Mouse (Mus musculus) kidney, adult 2 months (tissue): ENCODE measurements at regions not wholly inside any gene's neighbourhood (a gene's known extent, or its start where the extent isn't known, plus 50 kb on each side); places are given as distances from the start of the nearest gene placed in this dataset.
A peak's percentile ranks its signal among the peaks of the same experiment; 100 is the strongest.

ENCODE experiments used
- DNase-seq: peaks from one replicate; pipeline ENCODE4 v3.0.0; 2021
- H3K27ac ChIP-seq: fragments of 200-500 bp; 2 replicates; pipeline ENCODE4 v1.5.1; 2012; ENCODE audit warnings: low read depth, low read length, control low read depth, inconsistent platforms; ENCODE audit not compliant: insufficient read depth
- H3K27me3 ChIP-seq: fragments of 200-500 bp; replicated peaks from 2 replicates; pipeline ENCODE4 v1.6.1; 2012; ENCODE audit warnings: mild to moderate bottlenecking, moderate library complexity, low read length, inconsistent platforms; ENCODE audit not compliant: control insufficient read depth, insufficient read depth
- H3K36me3 ChIP-seq: fragments of 200-500 bp; 2 replicates; pipeline ENCODE4 v1.6.1; 2012; ENCODE audit warnings: mild to moderate bottlenecking, moderate library complexity, low read length, inconsistent platforms; ENCODE audit not compliant: control insufficient read depth, insufficient read depth
- H3K4me1 ChIP-seq: fragments of 200-500 bp; 2 replicates; pipeline ENCODE4 v1.6.1; 2011; ENCODE audit warnings: low read length; ENCODE audit not compliant: control insufficient read depth, insufficient read depth
- H3K4me3 ChIP-seq: fragments of 200-500 bp; 2 replicates; pipeline ENCODE4 v1.5.1; 2011; ENCODE audit warnings: mild to moderate bottlenecking, low read depth, low read length, control low read depth; ENCODE audit not compliant: insufficient read depth
- CTCF ChIP-seq: fragments of 200-500 bp; conservative IDR thresholded peaks from 2 replicates; pipeline ENCODE4 v1.5.1; 2011; ENCODE audit warnings: low read depth, mild to moderate bottlenecking, control low read depth, low read length, moderate library complexity, mixed read lengths; ENCODE audit not compliant: insufficient read depth, insufficient read length
- POLR2A ChIP-seq: fragments of 200-500 bp; IDR thresholded peaks from one replicate; pipeline ENCODE4 v1.6.1; 2011; ENCODE audit warnings: low read depth, low read length, control low read depth
- WGBS: fragments of 180-500 bp; shearing (Covaris S2); methylation state at CpG from one replicate; pipeline ENCODE4 v1.1.7; 2018; 5-methylcytosine and 5-hydroxymethylcytosine counted together

- Histone ChIP-seq H3K4me1 (peaks cover 4% of the 10 kb centered on the region; the same call in 1 of the 2 replicates), H3K4me3 (no peak overlapping the region), H3K27me3 (no peaks in the 10 kb centered on the region), H3K27ac (no peak overlapping the region), H3K36me3 (no peaks in the 10 kb centered on the region)
- no peak for DNase-seq
- WGBS = 55% methylated on average over 12 of the region's 12 CpGs
- no peak for TF ChIP-seq CTCF
- TF ChIP-seq POLR2A = no peak
Measured at GRCm38 (mm10) chr2:167757157-167757780, 67.6 kb upstream of the Tmem189 start.

GRCm38 (mm10) chr2:167756721-167757120, 67.1 kb upstream of the Tmem189 start:
- no peak for DNase-seq
- TF ChIP-seq CTCF = no peak
- no peak for TF ChIP-seq POLR2A
- Histone ChIP-seq H3K27me3 (no peaks in the 10 kb centered on the region), H3K4me3 (no peak overlapping the region), H3K27ac (no peak overlapping the region), H3K36me3 (no peaks in the 10 kb centered on the region), H3K4me1 (peaks cover 4% of the 10 kb centered on the region; the same call in 1 of the 2 replicates)
- WGBS = 85% methylated on average over 12 of the region's 12 CpGs

- no peak for TF ChIP-seq CTCF
- TF ChIP-seq POLR2A = no peak
- no peak for DNase-seq
- 77% methylated on average over 22 of the region's 22 CpGs for WGBS
- peaks cover 4% of the 10 kb centered on the region; the same call in 1 of the 2 replicates for H3K4me1 ChIP-seq
- H3K36me3 ChIP-seq = no peaks in the 10 kb centered on the region
- no peaks in the 10 kb centered on the region for H3K27me3 ChIP-seq
- H3K27ac ChIP-seq = no peak overlapping the region
- no peak overlapping the region for H3K4me3 ChIP-seq
Measured at GRCm38 (mm10) chr2:167754929-167755551, 65.4 kb upstream of the Tmem189 start.

GRCm38 (mm10) chr2:167753898-167754297, 64.3 kb upstream of the Tmem189 start:
- no peak overlapping the region for H3K27ac ChIP-seq
- peaks cover 4% of the 10 kb centered on the region; the same call in 1 of the 2 replicates for H3K4me1 ChIP-seq
- no peak overlapping the region for H3K4me3 ChIP-seq
- H3K27me3 ChIP-seq = no peaks in the 10 kb centered on the region
- H3K36me3 ChIP-seq = no peaks in the 10 kb centered on the region
- DNase-seq = peak; percentile 32
- WGBS = 70% methylated on average over 9 of the region's 9 CpGs
- TF ChIP-seq CTCF (no peak), POLR2A (no peak)

- TF ChIP-seq CTCF = no peak
- TF ChIP-seq POLR2A = no peak
- Histone ChIP-seq H3K36me3 (no peaks in the 10 kb centered on the region), H3K4me3 (no peak overlapping the region), H3K4me1 (peaks cover 4% of the 10 kb centered on the region; the same call in 1 of the 2 replicates), H3K27me3 (no peaks in the 10 kb centered on the region), H3K27ac (no peak overlapping the region)
- peak; percentile 95 for DNase-seq
- WGBS = 53% methylated on average over 12 of the region's 12 CpGs
Measured at GRCm38 (mm10) chr2:167752805-167753556, 63.4 kb upstream of the Tmem189 start.

GRCm38 (mm10) chr2:167751585-167751984, 62.0 kb upstream of the Tmem189 start:
- no peaks in the 10 kb centered on the region for H3K36me3 ChIP-seq

GRCm38 (mm10) chr2:167748297-167748696, 58.7 kb upstream of the Tmem189 start:
- H3K27me3 ChIP-seq = no peaks in the 10 kb centered on the region
- no peak for DNase-seq
- 92% methylated on average over 6 of the region's 6 CpGs for WGBS
- no peak overlapping the region for H3K27ac ChIP-seq
- no peak overlapping the region for H3K4me3 ChIP-seq
- TF ChIP-seq POLR2A (no peak), CTCF (no peak)
- no peaks in the 10 kb centered on the region for H3K36me3 ChIP-seq
- peaks cover 4% of the 10 kb centered on the region; the same call in 1 of the 2 replicates for H3K4me1 ChIP-seq

More at GRCm38 (mm10) chr2:167751585-167751984, 62.0 kb upstream of the Tmem189 start:
- Histone ChIP-seq H3K4me3 (no peak overlapping the region), H3K27ac (no peak overlapping the region), H3K27me3 (no peaks in the 10 kb centered on the region), H3K4me1 (peaks cover 4% of the 10 kb centered on the region; the same call in 1 of the 2 replicates)
- no peak for TF ChIP-seq CTCF
- TF ChIP-seq POLR2A = no peak
- WGBS = 69% methylated on average over 2 of the region's 2 CpGs
- DNase-seq = no peak
